Mouse (Mus musculus) ES-Bruce4 (cell line): Measurements from ENCODE around the gene A630001G21Rik. TPM values are rescaled to one million over a fixed set of nuclear protein-coding genes. Genes with fewer than 3 reads are reported as not detected.
"Not testable (repeated sequence)": the region's sequence is repeated elsewhere in the genome, so short reads cannot be mapped to it uniquely, and the experiment has no call there.

Experiments used
- H3K27ac ChIP-seq: 2 replicates; pipeline ENCODE4 v1.5.1; 2012; ENCODE audit warnings: low read length, inconsistent platforms; ENCODE audit not compliant: insufficient read depth
- H3K27me3 ChIP-seq: 2 replicates; pipeline ENCODE4 v1.6.1; 2012; ENCODE audit warnings: mild to moderate bottlenecking, low read length, inconsistent platforms; ENCODE audit not compliant: control insufficient read depth, poor library complexity, insufficient read depth, severe bottlenecking
- H3K36me3 ChIP-seq: 2 replicates; pipeline ENCODE4 v1.6.1; 2012; ENCODE audit warnings: inconsistent platforms, mild to moderate bottlenecking, low read length, moderate library complexity; ENCODE audit not compliant: control insufficient read depth, poor library complexity, insufficient read depth, severe bottlenecking
- H3K4me1 ChIP-seq: one replicate; pipeline ENCODE4 v1.8.1; 2011; ENCODE audit warnings: low read length; ENCODE audit not compliant: control insufficient read depth, insufficient read depth
- H3K4me3 ChIP-seq: 2 replicates; pipeline ENCODE4 v1.5.1; 2011; ENCODE audit warnings: low read depth, mild to moderate bottlenecking, low read length
- H3K9ac ChIP-seq: 2 replicates; pipeline ENCODE4 v1.6.1; 2012; ENCODE audit warnings: low read depth, mild to moderate bottlenecking, inconsistent platforms; ENCODE audit not compliant: poor library complexity, severe bottlenecking
- H3K9me3 ChIP-seq: replicated peaks from 2 replicates; pipeline ENCODE4 v1.6.1; 2012; ENCODE audit warnings: mild to moderate bottlenecking, low read length, inconsistent platforms; ENCODE audit not compliant: control insufficient read depth, poor library complexity, insufficient read depth, severe bottlenecking
- CTCF ChIP-seq: IDR thresholded peaks from one replicate; pipeline ENCODE4 v1.8.1; 2011; ENCODE audit warnings: low read depth, low read length
- EP300 ChIP-seq: IDR thresholded peaks from 2 replicates; pipeline ENCODE4 v1.6.1; 2011; ENCODE audit warnings: low read depth, low read length; ENCODE audit not compliant: insufficient read depth
- POLR2A ChIP-seq: IDR thresholded peaks from one replicate; pipeline ENCODE4 v1.8.1; 2011; ENCODE audit warnings: low read length; ENCODE audit not compliant: insufficient read depth
- polyA plus RNA-seq: library from polyadenylated mRNA; stranded (reverse); fragments of >200 nt; gene quantifications from 2 replicates; pipeline ENCODE4 v1.2.4, GENCODE M21; 2011; ENCODE audit warnings: low read depth; ENCODE audit not compliant: missing spikeins, insufficient read depth, insufficient read length

A630001G21Rik gene
- polyA plus RNA-seq = 0.44 and 1.1 TPM in 2 replicates

- TF ChIP-seq POLR2A (no peak), EP300 (no peak), CTCF (no peak)
- H3K27ac ChIP-seq = no peak within 1 kb of the TSS
- H3K4me1 ChIP-seq = no peaks in the 10 kb centered on the region
- H3K27me3 ChIP-seq = no peaks in the 10 kb centered on the region
- H3K36me3 ChIP-seq = no peaks in the 10 kb centered on the region
- H3K9ac ChIP-seq = no peak within 1 kb of the TSS
- no peak within 1 kb of the TSS for H3K4me3 ChIP-seq
- no peaks in the 10 kb centered on the region for H3K9me3 ChIP-seq
Measured at GRCm38 (mm10) chr1:85778436-85778835, at the start of gene A630001G21Rik. A630001G21Rik (minus strand) TSS chr1:85778643.

- H3K4me1 ChIP-seq = no peaks in the 10 kb centered on the region
- no peaks in the 10 kb centered on the region for H3K27me3 ChIP-seq
- no peak overlapping the region for H3K9ac ChIP-seq
- H3K27ac ChIP-seq = no peak overlapping the region
- no peak for TF ChIP-seq POLR2A
- no peak for TF ChIP-seq CTCF
- TF ChIP-seq EP300 = no peak
- H3K36me3 ChIP-seq = 0 out of 2 replicates have a peak, but pooled peaks cover 3% of the 10 kb centered on the region
- no peak overlapping the region for H3K4me3 ChIP-seq
- no peaks in the 10 kb centered on the region for H3K9me3 ChIP-seq
Measured at GRCm38 (mm10) chr1:85827166-85827565, 48.7 kb upstream of the A630001G21Rik start.

GRCm38 (mm10) chr1:85824905-85825304, 46.5 kb upstream of the A630001G21Rik start:
- H3K27me3 ChIP-seq = no peaks in the 10 kb centered on the region
- H3K27ac ChIP-seq = no peak overlapping the region
- no peak overlapping the region for H3K9ac ChIP-seq
- H3K4me3 ChIP-seq = no peak overlapping the region
- H3K4me1 ChIP-seq = no peaks in the 10 kb centered on the region
- TF ChIP-seq EP300 (no peak), POLR2A (no peak), CTCF (no peak)
- peaks cover 7% of the 10 kb centered on the region; the same call in 1 of the 2 replicates for H3K36me3 ChIP-seq
- no peaks in the 10 kb centered on the region for H3K9me3 ChIP-seq

GRCm38 (mm10) chr1:85822239-85822638, 43.8 kb upstream of the A630001G21Rik start:
- Histone ChIP-seq H3K4me3 (no peak overlapping the region), H3K9me3 (no peaks in the 10 kb centered on the region; the same call in 1 of the 2 replicates), H3K4me1 (no peaks in the 10 kb centered on the region), H3K9ac (no peak overlapping the region), H3K27me3 (no peaks in the 10 kb centered on the region), H3K36me3 (peaks cover 4% of the 10 kb centered on the region), H3K27ac (no peak overlapping the region)
- TF ChIP-seq EP300 (no peak), POLR2A (no peak), CTCF (no peak)

GRCm38 (mm10) chr1:85819695-85820094, 41.3 kb upstream of the A630001G21Rik start:
- H3K4me1 ChIP-seq = no peaks in the 10 kb centered on the region
- H3K36me3 ChIP-seq = peaks cover 4% of the 10 kb centered on the region
- H3K4me3 ChIP-seq = no peak overlapping the region
- H3K27ac ChIP-seq = no peak overlapping the region
- H3K27me3 ChIP-seq = no peaks in the 10 kb centered on the region
- H3K9ac ChIP-seq = no peak overlapping the region
- TF ChIP-seq EP300 (no peak), POLR2A (no peak), CTCF (no peak)
- H3K9me3 ChIP-seq = no peaks in the 10 kb centered on the region; the same call in 1 of the 2 replicates

GRCm38 (mm10) chr1:85818121-85818520, 39.7 kb upstream of the A630001G21Rik start:
- TF ChIP-seq EP300 = no peak
- TF ChIP-seq POLR2A = no peak
- TF ChIP-seq CTCF = no peak

GRCm38 (mm10) chr1:85814213-85814612, 35.8 kb upstream of the A630001G21Rik start:
- H3K9ac ChIP-seq, H3K27ac ChIP-seq, H3K4me3 ChIP-seq, H3K9me3 ChIP-seq, H3K4me1 ChIP-seq, H3K27me3 ChIP-seq, H3K36me3 ChIP-seq: not testable (repeated sequence)

More at GRCm38 (mm10) chr1:85818121-85818520, 39.7 kb upstream of the A630001G21Rik start:
- Histone ChIP-seq H3K9ac (no peak overlapping the region), H3K9me3 (no peaks in the 10 kb centered on the region; the same call in 1 of the 2 replicates), H3K4me3 (no peak overlapping the region), H3K4me1 (no peaks in the 10 kb centered on the region), H3K27ac (no peak overlapping the region), H3K27me3 (no peaks in the 10 kb centered on the region), H3K36me3 (peaks cover 4% of the 10 kb centered on the region)
